Mouse (Mus musculus) bone marrow, adult 2 months (tissue): ENCODE data around the gene Gmcl1.

Source experiments
- CTCF ChIP-seq: fragments of 200-500 bp; IDR thresholded peaks from 2 replicates; pipeline ENCODE4 v1.5.1; 2011; ENCODE audit warnings: low read length, control low read depth; ENCODE audit not compliant: control insufficient read depth, insufficient read depth
- POLR2A ChIP-seq: fragments of 200-500 bp; IDR thresholded peaks from 2 replicates; pipeline ENCODE4 v1.6.1; 2011; ENCODE audit warnings: low read depth, mild to moderate bottlenecking, control low read depth, low read length, borderline replicate concordance; ENCODE audit not compliant: control insufficient read depth

- TF ChIP-seq POLR2A (no peak), CTCF (no peak)
Measured at GRCm38 (mm10) chr6:86654270-86654916, 78.8 kb downstream of the Gmcl1 start.
